Mouse (Mus musculus) forebrain, embryonic 15.5 days (tissue): Measurements from ENCODE around the gene Rasa2. TPM values are rescaled to one million over a fixed set of nuclear protein-coding genes. Genes with fewer than 3 reads are reported as not detected.
"Not testable (repeated sequence)": the region's sequence is repeated elsewhere in the genome, so short reads cannot be mapped to it uniquely, and the experiment has no call there.

Source experiments
- ATAC-seq: fragments of 200-750 bp; cut with Nextera tagmentation; replicated peaks from 2 replicates; pipeline ENCODE4 v1.8.0; 2017; ENCODE audit warnings: mild to moderate bottlenecking, moderate TSS enrichment, moderate library complexity
- H3K27ac ChIP-seq: fragments of 300-500 bp; sonication (generic); replicated peaks from 2 replicates; pipeline ENCODE4 v1.5.1; 2015; ENCODE audit warnings: mild to moderate bottlenecking, inconsistent platforms
- H3K27me3 ChIP-seq: fragments of 300-500 bp; sonication (generic); 2 replicates; pipeline ENCODE4 v1.6.1; 2015; ENCODE audit warnings: inconsistent platforms
- H3K36me3 ChIP-seq: fragments of 300-500 bp; sonication (generic); 2 replicates; pipeline ENCODE4 v1.6.1; 2015; ENCODE audit warnings: mild to moderate bottlenecking, inconsistent platforms
- H3K4me1 ChIP-seq: fragments of 300-500 bp; sonication (generic); 2 replicates; pipeline ENCODE4 v1.6.1; 2015; ENCODE audit warnings: inconsistent platforms
- H3K4me2 ChIP-seq: fragments of 300-500 bp; sonication (generic); replicated peaks from 2 replicates; pipeline ENCODE4 v1.6.1; 2015; ENCODE audit warnings: mild to moderate bottlenecking, inconsistent platforms
- H3K4me3 ChIP-seq: fragments of 300-500 bp; sonication (generic); 2 replicates; pipeline ENCODE4 v1.5.1; 2015; ENCODE audit warnings: mild to moderate bottlenecking, inconsistent platforms
- H3K9ac ChIP-seq: fragments of 300-500 bp; sonication (generic); replicated peaks from 2 replicates; pipeline ENCODE4 v1.6.1; 2015; ENCODE audit warnings: mild to moderate bottlenecking, inconsistent platforms
- H3K9me3 ChIP-seq: fragments of 300-500 bp; sonication (generic); 2 replicates; pipeline ENCODE4 v1.6.1; 2016; ENCODE audit warnings: inconsistent platforms
- WGBS: fragments of 180-500 bp; shearing (Covaris S2); methylation state at CpG from one replicate; pipeline ENCODE4 v1.1.7; 2015; ENCODE audit warnings: mixed read lengths; 5-methylcytosine and 5-hydroxymethylcytosine counted together
- polyA plus RNA-seq: library from polyadenylated mRNA; unstranded; fragments of >200 nt; fragmentation: Nextera tagmentation; extraction: Ambion mirVana; gene quantifications from 2 replicates; pipeline ENCODE4 v1.2.1, GENCODE M21; 2015

Gene Rasa2
- polyA plus RNA-seq, 1 experiment from 2014 or later, result 18.8 TPM

GRCm38 (mm10) chr9:96660510-96661244, 29.3 kb upstream of the Rasa2 start:
- Histone ChIP-seq H3K9ac (no peak overlapping the region), H3K4me2 (no peak overlapping the region), H3K36me3 (no peaks in the 10 kb centered on the region), H3K27ac (no peak overlapping the region), H3K4me3 (no peak overlapping the region), H3K27me3 (no peaks in the 10 kb centered on the region), H3K9me3 (no peaks in the 10 kb centered on the region), H3K4me1 (no peaks in the 10 kb centered on the region)
- no peak for ATAC-seq
- WGBS, result 68% methylated on average over 10 of the region's 10 CpGs

GRCm38 (mm10) chr9:96659801-96660200, 28.4 kb upstream of the Rasa2 start:
- H3K27me3 ChIP-seq, result no peaks in the 10 kb centered on the region
- no peak for ATAC-seq
- H3K4me3 ChIP-seq, result no peak overlapping the region
- no peak overlapping the region for H3K27ac ChIP-seq
- H3K36me3 ChIP-seq, result no peaks in the 10 kb centered on the region
- no peaks in the 10 kb centered on the region for H3K4me1 ChIP-seq
- H3K9ac ChIP-seq, result no peak overlapping the region
- no peaks in the 10 kb centered on the region for H3K9me3 ChIP-seq
- WGBS, result 70% methylated on average over 2 of the region's 2 CpGs
- no peak overlapping the region for H3K4me2 ChIP-seq

GRCm38 (mm10) chr9:96653538-96653937, 22.1 kb upstream of the Rasa2 start:
- ATAC-seq, result no peak
- WGBS, result 77% methylated on average over 4 of the region's 4 CpGs
- Histone ChIP-seq H3K27me3 (no peaks in the 10 kb centered on the region), H3K9me3 (no peaks in the 10 kb centered on the region), H3K4me1 (no peaks in the 10 kb centered on the region), H3K36me3 (no peaks in the 10 kb centered on the region), H3K4me2 (no peak overlapping the region), H3K4me3 (no peak overlapping the region), H3K27ac (no peak overlapping the region), H3K9ac (no peak overlapping the region)

- H3K4me3 ChIP-seq, result no peak overlapping the region
- no peak overlapping the region for H3K4me2 ChIP-seq
- H3K27ac ChIP-seq, result no peak overlapping the region
- H3K9me3 ChIP-seq, result no peaks in the 10 kb centered on the region
- no peak for ATAC-seq
- WGBS, result 61% methylated on average over 6 of the region's 6 CpGs
- no peaks in the 10 kb centered on the region for H3K27me3 ChIP-seq
- H3K4me1 ChIP-seq, result no peaks in the 10 kb centered on the region
- H3K36me3 ChIP-seq, result no peaks in the 10 kb centered on the region
- no peak overlapping the region for H3K9ac ChIP-seq
Observed at GRCm38 (mm10) chr9:96652763-96653162, 21.3 kb upstream of the Rasa2 start.

GRCm38 (mm10) chr9:96650807-96651206, 19.4 kb upstream of the Rasa2 start:
- no peak overlapping the region for H3K9ac ChIP-seq
- H3K27ac ChIP-seq, result no peak overlapping the region
- no peak overlapping the region for H3K4me2 ChIP-seq
- H3K9me3 ChIP-seq, result no peaks in the 10 kb centered on the region
- no peaks in the 10 kb centered on the region for H3K27me3 ChIP-seq
- H3K36me3 ChIP-seq, result no peaks in the 10 kb centered on the region
- H3K4me1 ChIP-seq, result no peaks in the 10 kb centered on the region
- 94% methylated on average over 7 of the region's 7 CpGs for WGBS
- no peak overlapping the region for H3K4me3 ChIP-seq
- ATAC-seq, result no peak

- WGBS, result 71% methylated on average over 9 of the region's 9 CpGs
- no peak overlapping the region for H3K4me2 ChIP-seq
- no peak overlapping the region for H3K9ac ChIP-seq
- H3K36me3 ChIP-seq, result no peaks in the 10 kb centered on the region
- no peaks in the 10 kb centered on the region for H3K9me3 ChIP-seq
- no peak for ATAC-seq
- H3K4me1 ChIP-seq, result no peaks in the 10 kb centered on the region
- no peak overlapping the region for H3K4me3 ChIP-seq
- H3K27me3 ChIP-seq, result no peaks in the 10 kb centered on the region
- no peak overlapping the region for H3K27ac ChIP-seq
Observed at GRCm38 (mm10) chr9:96649924-96650323, 18.5 kb upstream of the Rasa2 start.

GRCm38 (mm10) chr9:96649362-96649761, 17.9 kb upstream of the Rasa2 start:
- Histone ChIP-seq H3K9me3 (no peaks in the 10 kb centered on the region), H3K27ac (no peak overlapping the region), H3K4me3 (no peak overlapping the region), H3K9ac (no peak overlapping the region), H3K4me2 (no peak overlapping the region), H3K27me3 (no peaks in the 10 kb centered on the region), H3K36me3 (no peaks in the 10 kb centered on the region), H3K4me1 (no peaks in the 10 kb centered on the region)
- 88% methylated on average over 4 of the region's 4 CpGs for WGBS
- ATAC-seq, result no peak

GRCm38 (mm10) chr9:96646668-96647295, 15.4 kb upstream of the Rasa2 start:
- WGBS, result 60% methylated on average over 2 of the region's 2 CpGs
- no peaks in the 10 kb centered on the region for H3K9me3 ChIP-seq
- no peaks in the 10 kb centered on the region for H3K4me1 ChIP-seq
- no peak for ATAC-seq
- H3K4me2 ChIP-seq, result no peak overlapping the region
- H3K4me3 ChIP-seq, result no peak overlapping the region
- H3K36me3 ChIP-seq, result no peaks in the 10 kb centered on the region
- H3K9ac ChIP-seq, result no peak overlapping the region
- no peaks in the 10 kb centered on the region for H3K27me3 ChIP-seq
- no peak overlapping the region for H3K27ac ChIP-seq

- Histone ChIP-seq H3K36me3 (no peaks in the 10 kb centered on the region), H3K4me1 (no peaks in the 10 kb centered on the region), H3K9ac (no peak overlapping the region), H3K27ac (no peak overlapping the region), H3K27me3 (no peaks in the 10 kb centered on the region), H3K4me3 (no peak overlapping the region), H3K9me3 (no peaks in the 10 kb centered on the region), H3K4me2 (no peak overlapping the region)
- 85% methylated on average over 2 of the region's 2 CpGs for WGBS
- ATAC-seq, result no peak
Observed at GRCm38 (mm10) chr9:96644840-96645239, 13.4 kb upstream of the Rasa2 start.

GRCm38 (mm10) chr9:96644002-96644401, 12.6 kb upstream of the Rasa2 start:
- H3K27ac ChIP-seq, H3K9me3 ChIP-seq, H3K4me3 ChIP-seq, H3K36me3 ChIP-seq, H3K9ac ChIP-seq, H3K4me1 ChIP-seq, ATAC-seq, H3K4me2 ChIP-seq, H3K27me3 ChIP-seq: not testable (repeated sequence)
- 92% methylated on average over 3 of the region's 3 CpGs for WGBS

GRCm38 (mm10) chr9:96639451-96639850, 8.0 kb upstream of the Rasa2 start:
- H3K4me3 ChIP-seq, result no peak overlapping the region
- no peak overlapping the region for H3K4me2 ChIP-seq
- no peaks in the 10 kb centered on the region for H3K27me3 ChIP-seq
- 77% methylated on average over 7 of the region's 7 CpGs for WGBS
- no peak for ATAC-seq
- H3K9me3 ChIP-seq, result no peaks in the 10 kb centered on the region
- no peaks in the 10 kb centered on the region for H3K4me1 ChIP-seq
- no peak overlapping the region for H3K27ac ChIP-seq
- no peaks in the 10 kb centered on the region for H3K36me3 ChIP-seq
- no peak overlapping the region for H3K9ac ChIP-seq

GRCm38 (mm10) chr9:96638508-96638907, 7.1 kb upstream of the Rasa2 start:
- H3K36me3 ChIP-seq, result no peaks in the 10 kb centered on the region
- H3K4me1 ChIP-seq, result no peaks in the 10 kb centered on the region
- H3K9ac ChIP-seq, result no peak overlapping the region
- no peaks in the 10 kb centered on the region for H3K27me3 ChIP-seq
- ATAC-seq, result no peak
- no peak overlapping the region for H3K4me2 ChIP-seq
- no peak overlapping the region for H3K4me3 ChIP-seq
- WGBS, result 87% methylated on average over 7 of the region's 7 CpGs
- no peaks in the 10 kb centered on the region for H3K9me3 ChIP-seq
- no peak overlapping the region for H3K27ac ChIP-seq

GRCm38 (mm10) chr9:96637157-96637548, 5.7 kb upstream of the Rasa2 start:
- H3K4me2 ChIP-seq, result no peak overlapping the region
- H3K4me1 ChIP-seq, result no peaks in the 10 kb centered on the region
- no peak overlapping the region for H3K4me3 ChIP-seq
- 67% methylated on average over 7 of the region's 7 CpGs for WGBS
- no peaks in the 10 kb centered on the region for H3K36me3 ChIP-seq
- H3K27me3 ChIP-seq, result no peaks in the 10 kb centered on the region
- no peak overlapping the region for H3K27ac ChIP-seq
- no peak overlapping the region for H3K9ac ChIP-seq
- H3K9me3 ChIP-seq, result no peaks in the 10 kb centered on the region
- ATAC-seq, result no peak
